Mouse (Mus musculus): ENCODE data around the gene Klf12.

- no peak for TF ChIP-seq EP300 (IDR thresholded peaks at IDR 0.05; ENCODE audit: insufficient read depth, low read depth, low read length)
- TF ChIP-seq POLR2A (IDR thresholded peaks at IDR 0.05; ENCODE audit: insufficient read depth, low read length), result no peak
These were observed 60.3 kb downstream of the Klf12 start for GRCm38 (mm10) chr14:100224151-100224550.

All from ES-Bruce4 (cell line).